ENCODE assay signal across 8 mouse cellular contexts in the genomic region with DNA sequence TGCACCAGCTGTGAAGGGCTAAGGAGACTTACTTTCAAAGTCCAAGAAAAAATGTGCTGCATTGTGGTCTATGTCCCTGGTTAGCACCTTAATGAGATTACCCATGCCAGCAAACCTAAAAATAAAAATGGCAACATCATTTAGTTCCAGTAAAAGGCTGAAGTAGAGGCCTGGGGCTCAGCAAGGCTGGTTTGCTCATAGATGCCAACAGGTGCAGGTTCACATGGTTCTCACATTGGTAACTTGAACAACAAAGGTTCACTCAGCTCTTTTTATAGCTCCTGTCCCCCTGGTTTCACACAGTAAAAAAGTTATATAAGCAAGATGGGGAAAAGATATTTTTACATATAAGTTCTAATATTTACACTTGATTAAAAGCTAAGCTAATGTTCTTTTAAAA.
"Had no signal": no experiment of that assay in that cellular context is flagged by ENCODE, and none has a peak within 500 bp of the region (broad histone marks: within the 10 kb centered on the region; RNA-seq: fewer than 3 reads in every experiment).

No protein-coding gene starts in this region.

- DNase-seq: kidney, adult 18-20 months; left cerebral cortex, postnatal 4 days; liver; liver, embryonic 13.5 days; liver, postnatal 0 days; lung, postnatal 14 days; right cerebral cortex, postnatal 4 days; thymus, postnatal 4 days had no signal
